Mouse (Mus musculus): ENCODE data around the gene Rnasek. TPM values are rescaled to one million over a fixed set of nuclear protein-coding genes. Genes with fewer than 3 reads are reported as not detected.
A peak's percentile ranks its signal among the peaks of the same experiment; 100 is the strongest.

The Rnasek gene
- total RNA-seq, 2 experiments from 2014 or later = 224 to 245 TPM

DNA sequence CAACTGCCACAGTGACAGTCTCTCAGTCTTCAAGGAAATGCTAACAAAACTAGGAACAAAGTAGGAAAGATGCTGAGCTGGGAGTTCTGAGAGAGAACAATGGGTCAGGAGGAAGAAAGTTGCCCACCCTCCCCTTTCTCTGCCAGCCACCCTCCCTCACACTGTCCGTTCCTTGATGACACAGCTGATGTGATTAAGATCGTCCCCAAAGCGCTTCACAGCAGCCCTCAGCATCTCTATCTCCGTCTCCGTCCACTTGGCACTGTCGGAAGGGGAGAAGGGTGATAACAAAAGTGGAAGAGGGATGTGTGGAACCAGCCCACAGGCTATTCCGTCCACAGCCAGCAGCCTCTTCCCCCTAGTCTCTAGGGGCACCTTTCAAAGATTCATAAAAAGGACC lies 2.9 kb downstream of the Rnasek start:
- DNase-seq = no peak

DNA sequence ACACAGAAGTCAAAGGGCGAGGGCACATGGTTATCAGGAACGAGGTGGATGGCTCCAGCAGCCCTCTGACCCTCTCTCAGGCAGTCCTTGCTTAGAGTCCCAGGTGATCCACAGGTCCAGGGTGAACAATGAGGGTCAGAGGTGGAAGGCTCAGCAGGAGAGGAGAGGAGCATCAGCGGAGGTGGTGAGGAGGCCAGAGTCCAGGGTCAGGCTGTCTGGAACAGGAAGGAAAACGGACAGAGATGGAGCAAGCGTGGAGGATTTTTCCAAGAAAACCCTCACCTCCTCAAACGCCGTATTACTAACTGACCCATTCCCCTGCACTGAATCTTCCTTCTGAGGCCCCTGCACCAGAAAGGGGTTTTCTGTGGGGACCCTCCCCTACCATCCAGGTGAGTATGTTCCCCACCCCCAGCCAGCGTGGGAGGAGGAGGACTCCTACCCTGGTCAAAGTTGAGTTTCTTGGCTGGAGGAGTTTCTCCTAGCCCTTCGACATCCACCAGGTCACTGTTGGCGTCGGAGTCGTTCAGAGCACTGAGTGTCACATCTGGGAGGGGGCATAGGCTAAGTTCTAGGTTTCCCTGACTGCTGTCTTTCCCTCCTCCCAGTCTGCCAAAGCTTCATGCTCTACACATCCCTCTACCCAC lies 4.3 kb downstream of the Rnasek start:
- DNase-seq = no peak

DNA sequence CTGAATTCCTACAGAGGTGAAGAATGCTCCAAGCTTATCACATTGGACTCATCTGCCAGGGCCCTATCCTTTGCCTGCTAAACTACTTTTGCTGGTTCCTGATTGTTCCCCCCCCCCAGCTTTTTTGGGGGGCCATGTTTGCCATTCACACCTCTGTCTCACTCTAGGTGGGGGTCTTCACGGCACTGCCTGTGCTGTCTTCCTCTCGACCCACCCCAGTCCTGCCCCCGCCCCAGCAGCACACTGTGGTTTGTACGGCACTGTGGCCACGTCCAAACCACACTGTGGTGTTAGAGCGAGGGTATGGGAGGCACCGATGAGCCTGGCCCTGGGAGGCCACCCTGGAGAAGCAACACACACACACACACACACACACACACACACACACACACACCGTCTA lies 5.1 kb downstream of the Rnasek start:
- no peak for DNase-seq

DNA sequence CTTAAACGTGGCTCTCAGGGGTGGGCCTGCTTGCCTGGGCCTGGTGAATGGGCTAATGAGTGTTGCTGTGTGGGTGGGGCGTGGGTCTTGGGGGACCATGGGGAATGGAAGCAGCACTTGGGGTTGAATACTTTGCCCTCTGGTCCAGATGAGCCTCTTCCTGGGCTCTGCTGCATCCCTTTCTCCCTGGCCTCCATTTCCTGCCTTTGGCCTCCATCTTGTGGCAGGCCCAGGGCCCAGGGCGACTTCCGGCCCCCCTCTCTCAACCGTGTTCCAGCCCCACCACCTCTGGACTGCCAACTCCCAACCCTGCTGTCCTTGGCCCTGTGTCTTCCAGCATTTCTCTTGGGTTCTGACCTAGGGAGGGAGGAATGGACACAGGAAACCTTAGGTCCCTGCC lies 5.6 kb downstream of the Rnasek start:
- no peak for DNase-seq

DNA sequence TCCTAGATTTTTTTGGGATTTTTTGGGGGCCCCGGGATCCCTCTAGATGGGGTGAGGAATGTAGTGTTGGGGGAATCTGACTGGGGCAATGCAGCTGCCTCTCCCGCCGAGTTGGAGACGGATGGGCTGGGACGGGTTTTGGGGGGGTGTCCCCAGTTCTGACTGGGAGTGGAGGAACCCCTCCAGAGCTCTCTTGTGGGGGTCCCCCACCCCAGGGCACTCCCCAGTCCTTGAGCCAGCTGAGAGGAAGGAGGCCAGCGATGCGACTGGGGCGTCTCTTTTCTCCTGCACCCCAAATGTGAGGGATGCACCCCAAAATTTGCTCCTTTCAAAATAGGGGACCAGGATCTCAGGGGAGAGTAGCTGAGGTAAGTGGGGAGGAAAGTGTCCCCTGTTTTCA lies 6.6 kb downstream of the Rnasek start:
- DNase-seq = no peak

DNA sequence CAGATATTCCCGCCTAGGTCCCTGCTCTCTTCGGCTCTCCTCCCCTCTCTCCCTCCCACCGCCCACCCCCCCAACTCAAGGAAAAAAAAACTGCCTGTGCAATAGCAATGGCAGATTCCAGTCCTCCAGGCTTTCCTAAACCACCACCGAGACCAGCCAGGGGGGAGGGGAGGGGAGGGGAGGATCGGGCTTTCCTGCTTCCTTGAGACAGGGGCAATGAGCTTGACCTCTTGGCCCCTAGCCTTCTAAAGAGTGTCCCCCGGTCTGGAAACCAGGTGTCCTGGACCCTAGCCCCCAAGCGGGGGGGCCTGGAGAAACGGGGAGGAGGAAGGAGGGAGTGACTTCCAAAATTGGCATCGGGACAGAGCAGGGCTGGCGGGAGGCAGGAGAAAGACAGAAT lies 7.1 kb downstream of the Rnasek start:
- peak; percentile 27 to 62 for DNase-seq

DNA sequence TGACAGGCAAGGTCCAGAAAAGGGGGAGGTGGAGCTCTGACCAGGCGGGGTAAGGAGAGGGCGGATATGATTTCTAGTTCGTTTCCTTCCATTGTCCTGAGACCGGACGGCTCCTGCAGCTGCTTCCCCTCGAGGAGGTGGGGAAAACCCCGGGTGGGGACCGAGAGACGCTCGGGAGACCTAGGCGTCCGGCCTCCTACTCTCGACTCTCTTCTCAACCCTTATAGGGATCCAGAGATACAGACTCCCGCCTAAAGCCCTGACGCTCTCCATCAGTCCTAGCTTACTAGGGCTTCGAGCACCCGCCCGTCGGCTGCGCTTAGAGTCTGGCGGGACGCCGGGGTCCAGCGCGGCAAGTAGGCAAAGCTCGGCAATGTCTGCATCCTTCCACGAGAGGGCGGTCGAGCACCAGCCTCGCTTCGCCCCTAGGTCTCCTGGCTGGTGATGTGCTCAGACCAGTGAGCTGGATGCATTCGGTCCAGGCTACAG lies 9.4 kb downstream of the Rnasek start:
- peak; percentile 86 to 89 for DNase-seq

DNA sequence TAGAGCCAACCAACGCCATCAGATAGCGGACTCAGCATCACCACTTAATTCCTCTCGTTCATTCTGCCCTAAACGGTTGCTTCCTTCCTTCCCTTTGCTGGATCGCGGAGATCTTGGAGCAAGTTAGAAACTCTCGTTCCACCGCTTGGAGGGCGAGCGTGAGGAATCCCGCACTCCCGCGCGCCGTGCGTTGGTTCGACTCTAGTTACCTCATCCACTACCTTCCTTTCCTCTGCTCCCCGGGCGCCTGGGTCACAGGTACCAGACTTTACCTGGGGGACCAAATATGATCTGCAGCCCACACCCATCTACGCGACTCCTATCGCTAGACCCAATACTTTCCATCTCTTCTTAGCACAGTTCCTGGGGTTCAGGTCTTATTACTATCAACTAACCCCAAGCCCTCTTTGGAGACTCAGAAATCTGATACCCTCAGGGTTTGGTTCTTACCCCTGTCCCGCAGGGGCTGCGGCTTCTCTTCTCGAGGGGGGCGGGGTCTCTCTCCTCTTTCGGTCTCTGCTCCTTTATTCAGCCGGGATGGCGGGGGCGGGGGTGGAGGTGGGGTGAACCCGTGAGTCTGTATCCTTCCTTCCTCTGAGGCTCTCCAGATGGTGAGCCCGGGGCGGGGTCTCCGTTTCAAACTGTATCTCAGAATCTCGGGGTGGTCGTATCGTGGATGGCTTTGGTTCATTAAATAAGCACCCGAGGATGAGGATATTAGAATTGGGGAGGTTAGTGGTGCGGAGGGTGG lies 10.2 kb downstream of the Rnasek start, which contains the start of gene Bcl6b:
Gene Bcl6b (minus strand): TSS at position 539 of the 751 bp plus-strand sequence.
- peak; percentile 34 to 68 for DNase-seq

DNA sequence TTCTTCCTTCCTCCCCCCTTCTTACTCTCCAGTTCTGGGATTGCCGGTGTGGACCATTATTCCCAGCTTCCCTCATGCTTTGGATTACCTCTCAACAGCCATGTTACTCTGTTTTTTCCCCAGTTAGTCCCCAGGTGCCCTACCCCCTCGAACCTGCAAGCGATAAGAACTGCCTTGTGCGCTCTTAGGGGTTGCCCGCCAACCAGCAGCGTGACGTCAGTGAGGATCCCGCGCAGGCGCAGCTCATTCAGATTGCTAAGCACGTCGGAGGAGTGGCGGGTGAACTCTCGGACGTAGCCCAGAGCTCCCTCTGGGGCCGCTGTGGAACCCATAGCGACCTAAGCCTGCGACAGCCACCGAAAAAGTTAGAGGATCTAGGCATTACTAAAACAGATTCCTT lies 10.8 kb downstream of the Rnasek start:
- DNase-seq = peak; percentile 92 to 93

DNA sequence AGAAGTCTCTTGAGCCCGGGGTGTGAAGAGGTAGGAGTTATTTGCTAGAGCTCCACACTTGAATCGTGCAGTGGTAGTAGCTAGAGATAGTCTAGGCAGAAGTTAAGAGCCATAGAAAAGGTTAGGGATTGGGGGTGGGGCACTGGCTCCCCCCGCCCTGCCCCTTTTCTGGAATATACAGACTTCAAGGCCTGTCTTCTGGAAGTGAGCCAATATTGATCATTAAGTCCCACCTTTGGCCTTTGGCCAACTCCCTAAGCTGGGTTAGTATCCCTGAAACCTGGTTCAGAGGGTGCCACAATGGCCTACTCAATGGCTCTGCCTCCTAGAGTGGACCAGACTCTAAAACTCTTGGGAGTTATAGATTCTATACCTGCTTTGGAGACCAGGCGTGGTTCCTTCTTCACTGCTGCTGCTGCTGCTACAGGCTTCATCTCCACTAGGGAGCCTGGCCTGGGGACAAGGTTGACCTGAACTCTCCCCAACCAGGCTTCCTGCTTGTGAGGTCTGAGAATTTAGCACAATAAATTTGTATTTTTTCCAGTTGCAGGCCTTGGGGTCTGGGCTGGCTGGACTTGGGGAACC lies 11.9 kb downstream of the Rnasek start:
- no peak for DNase-seq

DNA sequence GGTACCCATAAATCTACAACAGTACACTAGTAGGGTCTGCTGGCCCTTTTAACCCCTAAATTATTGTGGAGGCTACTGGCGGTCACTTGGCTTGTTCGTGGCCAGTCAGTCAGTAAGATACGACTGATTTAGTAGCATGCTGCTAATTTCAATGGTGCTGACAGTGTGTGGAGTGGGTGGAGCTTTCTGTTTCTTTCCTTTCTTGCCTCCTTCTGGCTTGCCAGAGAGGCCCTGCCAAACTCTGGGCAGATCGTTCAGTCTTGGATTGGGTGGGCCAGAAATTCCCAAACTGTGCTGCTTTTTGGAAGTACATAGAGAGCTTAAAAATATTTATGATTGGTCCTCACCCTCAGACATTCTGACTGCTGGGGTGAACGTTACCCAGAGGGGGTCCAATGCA lies 12.5 kb downstream of the Rnasek start:
- DNase-seq = no peak

DNA sequence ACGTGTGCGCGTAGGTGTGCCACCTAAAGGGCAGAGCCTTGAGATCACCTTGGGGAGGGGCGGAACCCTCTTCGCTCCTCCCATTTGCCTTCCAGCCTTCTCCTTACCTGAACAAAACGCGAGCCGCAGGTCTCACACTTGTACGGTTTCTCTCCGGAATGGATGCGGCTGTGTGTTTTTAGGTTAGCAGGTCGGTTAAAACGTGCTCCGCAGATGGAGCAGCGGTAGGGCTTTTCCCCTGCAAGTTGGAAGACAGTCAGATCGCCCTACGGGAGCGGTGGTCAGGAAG lies 13.1 kb downstream of the Rnasek start:
- no peak for DNase-seq

DNA sequence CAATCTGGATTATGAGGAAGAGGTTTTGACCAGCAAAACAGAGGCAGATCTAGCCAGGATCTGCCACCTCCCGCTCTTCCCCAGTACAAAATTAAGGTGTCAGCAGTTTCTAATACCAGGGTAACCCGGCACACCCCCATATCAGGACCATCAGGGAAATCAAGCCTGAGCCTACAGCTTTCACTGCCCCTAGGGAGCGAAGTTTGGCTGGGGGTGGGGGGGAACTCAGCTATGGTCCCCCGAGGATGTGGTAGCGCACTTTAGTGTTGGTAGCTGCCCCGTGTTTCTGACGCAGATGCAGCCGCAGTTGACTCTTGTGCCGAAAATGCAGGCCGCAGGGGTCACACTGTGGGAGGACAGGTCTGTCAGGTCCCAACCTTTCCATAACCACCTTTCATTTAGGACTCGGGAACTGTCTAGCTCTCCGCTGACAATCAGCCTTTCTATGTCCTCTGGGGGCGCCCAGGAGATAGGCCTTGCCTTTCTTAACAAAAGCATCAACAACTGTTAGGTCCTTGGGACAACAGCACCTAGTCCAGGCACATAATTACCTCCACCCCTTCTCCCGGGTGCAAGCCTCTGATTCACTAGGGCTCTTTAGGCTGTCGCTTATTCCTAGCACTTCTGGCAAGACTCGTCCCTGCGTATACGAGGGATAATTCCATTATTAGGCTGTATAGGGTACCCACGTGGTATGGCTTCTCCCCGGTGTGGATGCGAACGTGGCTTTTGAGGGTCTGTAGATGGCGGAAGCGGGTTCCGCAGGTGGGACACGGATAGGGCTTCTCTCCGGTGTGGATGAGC lies 13.6 kb downstream of the Rnasek start:
- DNase-seq = no peak

DNA sequence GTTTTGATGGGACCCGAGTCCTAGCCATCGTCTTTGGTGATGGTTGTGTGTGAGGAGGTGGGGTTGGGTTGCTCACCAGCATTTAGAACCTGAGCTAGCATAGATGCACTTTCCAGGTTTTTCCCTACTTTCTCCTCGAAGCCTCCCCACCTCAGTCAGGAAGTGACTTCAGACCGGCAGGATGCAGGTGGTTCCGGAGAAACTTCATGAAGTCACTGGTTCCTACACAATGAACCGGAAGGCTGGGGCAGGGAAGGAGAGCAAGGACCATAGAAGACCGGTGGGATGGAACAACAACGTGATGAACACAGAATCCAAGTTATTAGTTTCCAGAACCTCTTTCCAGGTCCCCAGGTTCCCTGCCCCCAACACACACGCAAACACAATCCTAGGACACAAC lies 15.9 kb downstream of the Rnasek start:
- DNase-seq = peak in 1 of 2 experiments; percentile 52

DNA sequence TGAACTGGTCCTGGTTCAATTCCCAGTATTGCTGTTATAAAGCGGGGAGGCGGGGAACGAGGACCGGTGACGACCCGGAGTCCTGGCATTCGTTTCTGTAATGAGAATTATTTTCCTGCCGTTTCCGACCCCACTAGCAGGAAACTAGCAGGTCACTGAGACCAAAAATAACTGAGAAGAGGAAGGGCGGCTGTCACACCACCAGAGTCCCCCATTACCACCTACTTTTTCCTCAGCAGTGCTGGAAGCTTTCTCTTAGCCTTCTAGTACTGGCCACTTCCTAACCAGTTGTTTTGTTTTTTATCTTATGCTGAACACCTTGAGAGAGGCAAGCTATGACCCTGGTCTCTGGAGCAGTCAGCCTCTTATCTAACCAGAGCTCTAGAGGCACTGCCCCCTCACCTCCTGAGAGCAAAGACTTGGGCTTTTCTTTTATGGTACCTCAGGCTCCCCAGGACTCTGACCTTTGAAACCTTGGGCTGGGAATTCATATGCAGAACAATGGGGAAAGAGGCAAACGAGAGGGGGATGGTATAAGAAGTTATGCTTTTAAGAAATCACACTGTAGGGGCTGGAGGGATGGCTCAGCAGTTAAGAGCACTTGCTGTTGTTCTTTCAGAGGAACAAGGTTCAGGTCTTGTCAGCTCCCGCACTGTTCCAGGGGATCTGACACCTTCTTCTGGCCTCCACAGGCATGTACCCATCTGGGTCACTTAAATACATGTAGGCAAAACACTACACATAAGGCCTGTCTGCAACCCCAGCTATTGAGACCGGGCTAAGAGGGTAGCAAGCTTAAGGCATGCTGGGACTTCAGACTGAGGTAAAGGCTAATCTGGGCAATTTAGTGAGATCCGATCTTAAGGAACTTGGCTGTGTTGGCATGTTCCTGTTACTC lies 17.8 kb downstream of the Rnasek start:
- DNase-seq = peak in 1 of 2 experiments; percentile 43

DNA sequence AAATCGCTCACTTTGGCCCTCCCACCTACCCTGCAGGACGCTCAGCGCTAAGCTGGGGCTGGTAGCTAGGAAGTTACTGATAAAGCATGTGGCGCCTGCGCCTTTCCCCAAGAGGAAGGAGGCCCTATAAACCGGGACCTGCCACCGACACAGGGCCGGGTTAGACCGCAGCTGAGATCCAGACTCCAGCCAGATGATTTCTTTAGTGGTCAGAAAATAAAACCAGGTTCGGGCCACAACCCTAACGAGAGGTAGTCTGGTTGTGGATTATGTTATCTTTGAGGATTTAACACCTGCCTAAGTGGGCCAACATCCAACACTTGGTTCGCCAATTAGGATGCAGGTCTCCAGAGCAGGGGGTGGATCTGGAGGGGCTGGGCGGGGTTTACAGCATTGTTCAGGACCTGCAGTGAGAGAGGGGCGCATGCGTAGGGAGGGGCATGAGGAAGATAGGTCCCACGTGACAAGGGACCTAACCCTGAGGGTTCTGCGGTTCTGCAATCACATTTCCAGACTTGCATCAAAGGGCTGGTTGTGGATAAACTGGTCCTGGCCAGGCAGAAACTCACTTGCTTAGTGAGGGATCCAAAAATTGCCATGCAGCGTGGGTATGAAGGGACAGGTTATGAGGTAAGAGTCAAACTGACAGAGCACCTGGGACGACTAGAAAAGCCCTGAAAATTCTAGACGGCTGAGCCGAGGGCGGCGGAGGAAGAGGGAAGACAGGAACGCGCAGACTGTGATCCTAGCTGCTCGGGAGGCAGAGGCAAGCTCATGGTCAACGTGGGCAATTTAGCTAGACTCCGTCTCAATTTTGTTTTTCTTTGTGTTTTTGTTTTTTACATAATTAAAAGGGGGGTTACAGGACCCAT lies 18.7 kb downstream of the Rnasek start, which contains the start of gene Slc16a13:
Gene Slc16a13 (minus strand): TSS at position 334 of the 872 bp plus-strand sequence.
- DNase-seq = peak; percentile 94 to 97

DNA sequence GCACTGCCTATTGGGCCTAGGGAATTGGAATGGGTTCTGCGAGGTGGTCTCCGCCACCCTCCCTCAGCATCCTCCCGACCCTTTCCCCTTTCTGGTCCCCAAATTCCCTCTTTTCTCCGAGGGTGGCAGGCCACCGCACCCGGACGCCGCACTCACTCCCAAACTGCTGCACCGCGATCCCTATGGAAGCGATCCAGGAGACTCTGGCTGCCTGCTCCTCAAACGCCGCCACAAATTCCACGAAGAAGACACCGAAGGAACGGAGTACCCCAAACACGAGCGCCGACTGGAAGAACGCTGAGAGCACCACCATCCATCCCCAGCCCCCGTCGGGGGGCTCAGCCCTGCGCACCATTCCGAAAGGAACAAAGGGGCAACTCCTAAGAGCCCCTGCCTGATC lies 19.3 kb downstream of the Rnasek start:
- no peak for DNase-seq

DNA sequence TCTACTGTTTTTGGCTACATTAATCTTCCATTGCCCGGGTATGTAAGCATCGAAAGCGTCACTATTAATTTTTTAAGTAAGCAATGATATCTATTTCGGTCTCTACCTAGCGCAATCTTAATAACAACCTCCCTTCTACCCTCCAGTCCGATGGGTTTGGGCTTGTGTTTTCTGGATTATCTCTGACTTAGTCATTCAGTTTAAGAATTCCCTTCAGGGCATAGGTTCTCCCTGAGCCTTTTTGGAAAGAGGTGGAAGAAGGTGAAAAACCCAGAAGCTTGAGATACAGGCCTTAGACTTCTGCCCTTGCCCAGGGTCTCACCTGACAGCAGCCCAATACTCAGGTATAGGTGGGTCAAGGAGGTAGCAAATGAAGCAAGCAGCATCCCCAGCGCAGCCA lies 19.8 kb downstream of the Rnasek start:
- DNase-seq = no peak

DNA sequence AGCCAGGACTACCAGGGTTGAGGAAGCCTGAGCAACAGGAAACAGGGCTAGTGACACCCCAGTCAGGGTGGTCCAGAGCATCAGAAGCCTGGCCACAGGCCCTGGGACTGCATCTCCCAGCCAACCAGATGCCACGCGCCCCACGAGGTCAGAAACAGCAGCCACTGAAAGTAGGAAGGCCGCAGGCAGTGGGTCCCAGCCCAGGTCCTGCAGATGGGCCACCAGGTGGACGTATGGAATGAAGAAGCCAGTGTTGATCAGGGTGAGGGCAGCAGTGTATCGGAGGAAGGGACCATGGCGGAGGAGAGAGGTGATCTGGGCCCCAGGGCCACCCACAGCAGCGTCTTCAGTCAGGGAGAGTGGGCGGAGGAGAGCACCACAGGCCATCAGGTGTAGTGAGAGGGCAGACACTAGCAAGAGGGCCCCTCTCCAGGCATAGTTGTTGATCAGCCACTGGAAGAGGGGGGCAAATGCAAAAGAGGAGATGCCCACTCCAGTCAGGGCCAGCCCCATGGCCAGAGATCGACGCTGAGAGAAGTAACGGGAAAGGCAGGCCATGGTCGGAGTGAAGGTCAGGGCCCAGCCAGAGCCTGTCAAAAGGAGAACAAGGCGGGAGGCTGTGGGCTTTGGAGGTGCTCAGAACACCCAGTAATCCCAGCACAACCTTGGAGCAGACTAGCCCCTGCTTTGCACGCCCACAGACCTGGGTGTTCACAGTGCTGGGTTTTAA lies 20.7 kb downstream of the Rnasek start:
- no peak for DNase-seq

DNA sequence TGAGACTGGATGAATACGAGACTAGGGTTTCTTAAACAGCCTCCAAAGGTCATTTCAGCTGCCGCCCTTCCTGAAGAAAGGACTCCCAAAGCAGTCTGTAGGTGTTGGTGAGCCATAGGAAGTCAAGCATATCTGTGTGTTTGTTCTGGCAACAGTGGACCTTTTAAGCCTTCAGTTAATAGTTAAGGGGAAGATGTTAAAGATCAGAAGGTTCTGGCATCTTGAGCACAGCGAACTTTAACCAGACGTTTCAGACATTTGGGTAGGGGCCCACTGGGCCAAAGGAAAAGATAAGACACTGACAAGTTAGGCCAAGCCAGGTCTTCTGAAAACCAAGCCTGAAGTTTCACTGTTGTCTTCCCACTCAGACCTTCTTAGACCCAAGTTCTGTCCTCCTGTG lies 21.6 kb downstream of the Rnasek start:
- DNase-seq = no peak

Data from adrenal gland, postnatal 36 days (tissue).